Mouse (Mus musculus) G1E (cell line): Measurements from ENCODE around the gene Olfr195. TPM values are rescaled to one million over a fixed set of nuclear protein-coding genes. Genes with fewer than 3 reads are reported as not detected.

Experiments used
- ATAC-seq: 2 replicates; pipeline ENCODE4 v1.8.0; 2016; ENCODE audit warnings: mild to moderate bottlenecking; ENCODE audit not compliant: insufficient number of reproducible peaks, poor library complexity, low FRiP score, severe bottlenecking; ENCODE audit errors: extremely low read depth
- DNase-seq: peaks from one replicate; pipeline ENCODE4 v3.0.0; 2012; ENCODE audit warnings: low spot score
- H3K27me3 ChIP-seq: 2 replicates; pipeline ENCODE4 v1.6.1; 2012; ENCODE audit warnings: mild to moderate bottlenecking, low read length, inconsistent platforms; ENCODE audit not compliant: insufficient read depth
- H3K36me3 ChIP-seq: replicated peaks from 2 replicates; pipeline ENCODE3; 2012; ENCODE audit warnings: mild to moderate bottlenecking, inconsistent platforms
- H3K4me1 ChIP-seq: 2 replicates; pipeline ENCODE4 v1.6.1; 2012; ENCODE audit warnings: low read depth, low read length, inconsistent platforms, mixed read lengths; ENCODE audit not compliant: insufficient read depth
- H3K4me3 ChIP-seq: 2 replicates; pipeline ENCODE4 v1.5.1; 2012; ENCODE audit warnings: low read depth, mild to moderate bottlenecking, inconsistent platforms, low read length, moderate library complexity, mixed read lengths
- H3K9me3 ChIP-seq: replicated peaks from 2 replicates; pipeline ENCODE4 v1.6.1; 2012; ENCODE audit warnings: inconsistent platforms
- CTCF ChIP-seq: IDR thresholded peaks from 2 replicates; pipeline ENCODE4 v1.5.1; 2012; ENCODE audit warnings: low read depth, low read length, inconsistent platforms, mixed read lengths
- GATA1 ChIP-seq: IDR thresholded peaks from 2 replicates; pipeline ENCODE4 v1.6.1; 2012; ENCODE audit warnings: borderline replicate concordance, low read length, inconsistent platforms, mixed read lengths
- GATA2 ChIP-seq: IDR thresholded peaks from 2 replicates; pipeline ENCODE4 v1.6.1; 2012; ENCODE audit warnings: low read depth, low read length, inconsistent platforms, borderline replicate concordance
- POLR2AphosphoS5 ChIP-seq: IDR thresholded peaks from 2 replicates; pipeline ENCODE4 v1.6.1; 2012; ENCODE audit warnings: low read depth, low read length, inconsistent platforms; ENCODE audit not compliant: insufficient replicate concordance
- TAL1 ChIP-seq: conservative IDR thresholded peaks from 2 replicates; pipeline ENCODE4 v1.6.1; 2012; ENCODE audit warnings: low read depth, low read length, inconsistent platforms, mixed read lengths
- polyA plus RNA-seq: library from polyadenylated mRNA; stranded (reverse); fragments of >175 nt; gene quantifications from 2 replicates; pipeline ENCODE4 v1.2.3, GENCODE M21; 2012
- total RNA-seq, 2 experiments: library from RNA; stranded (forward) in 1 of 2; stranded (reverse) in 1 of 2; fragments of 200-1000 nt in 1 of 2; fragments of >200 nt in 1 of 2; fragmentation: Nextera tagmentation in 1 of 2; gene quantifications; 2 replicates each; pipeline ENCODE4 v1.2.3; 2014 to 2017

Olfr195 gene
- total and polyA plus RNA-seq, 3 experiments: 0.27 to 2.3 TPM; not detected in 1

DNA sequence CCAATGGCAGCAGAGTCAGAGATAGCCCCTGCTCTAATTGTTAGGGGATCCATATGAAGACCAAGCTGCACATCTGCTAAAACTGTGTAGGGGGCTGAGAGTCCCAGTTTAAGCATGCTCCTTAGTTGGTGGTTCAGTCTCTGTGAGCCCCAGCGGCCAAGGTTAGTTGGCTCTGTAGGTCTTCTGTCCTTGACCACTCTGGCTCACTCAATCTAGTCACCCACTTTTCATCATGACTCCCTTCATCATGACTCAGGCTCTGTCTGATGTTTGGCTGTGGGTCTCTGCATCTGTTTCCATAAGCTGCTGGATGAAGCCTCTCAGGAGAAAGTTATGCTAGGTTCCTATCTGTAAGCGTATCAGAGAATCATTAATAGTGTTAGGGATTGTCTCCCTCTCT, 5.2 kb downstream of the Olfr195 start:
- H3K4me1 ChIP-seq: no peaks in the 10 kb centered on the region
- no peaks in the 10 kb centered on the region for H3K36me3 ChIP-seq
- H3K4me3 ChIP-seq: no peak overlapping the region
- DNase-seq (no peak), ATAC-seq (no peak)
- TF ChIP-seq GATA1 (no peak), TAL1 (no peak), CTCF (no peak), POLR2AphosphoS5 (no peak), GATA2 (no peak)
- H3K9me3 ChIP-seq: no peaks in the 10 kb centered on the region
- H3K27me3 ChIP-seq: no peaks in the 10 kb centered on the region

DNA sequence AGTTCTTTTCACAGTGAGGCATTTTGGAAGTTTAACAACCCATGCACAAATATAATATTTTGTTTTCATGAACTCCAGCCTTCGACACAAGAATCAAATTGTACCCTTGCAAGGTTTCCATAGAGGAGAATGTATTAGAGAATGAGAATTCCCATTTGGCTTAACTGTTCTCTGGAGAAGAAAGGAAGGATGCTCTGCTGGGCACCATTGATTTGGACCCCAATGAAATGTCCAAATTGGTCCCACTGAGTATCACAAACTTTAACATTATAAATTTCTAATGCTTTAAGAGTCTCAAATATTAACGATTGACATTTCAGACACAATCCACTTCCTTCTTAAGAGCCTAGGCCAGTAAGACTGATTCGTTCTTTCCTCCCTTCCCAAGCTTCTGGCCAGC, 23.5 kb downstream of the Olfr195 start, which contains the start of gene Olfr196:
Gene Olfr196 (minus strand): TSS at position 101 of the 400 bp plus-strand sequence.
- peaks cover 3% of the 10 kb centered on the region; the same call in 1 of the 2 replicates for H3K9me3 ChIP-seq
- no peak for DNase-seq
- no peaks in the 10 kb centered on the region for H3K36me3 ChIP-seq
- no peak within 1 kb of the TSS for H3K4me3 ChIP-seq
- no peaks in the 10 kb centered on the region for H3K27me3 ChIP-seq
- no peaks in the 10 kb centered on the region for H3K4me1 ChIP-seq
- TF ChIP-seq CTCF (no peak), GATA2 (no peak), GATA1 (no peak), POLR2AphosphoS5 (no peak), TAL1 (no peak)
- ATAC-seq: no peak

Other genes starting within 250 kb of the Olfr195 start
- gene Olfr181, start 218.3 kb upstream of the Olfr195 start, total RNA-seq (2014; fragmentation: Nextera tagmentation): not detected in 2 replicates
- gene Olfr181, start 218.3 kb upstream of the Olfr195 start, total RNA-seq (2017): 0.16 and 0.58 TPM in 2 replicates
- gene Olfr181, start 218.3 kb upstream of the Olfr195 start, polyA plus RNA-seq: not detected in 2 replicates
- gene Olfr180, start 217.7 kb upstream of the Olfr195 start, total RNA-seq (2014; fragmentation: Nextera tagmentation): not detected in 2 replicates
- gene Olfr180, start 217.7 kb upstream of the Olfr195 start, total RNA-seq (2017): 0.22 TPM in 1 of 2 replicates, not detected in the other
- not detected in 2 replicates for gene Olfr180, start 217.7 kb upstream of the Olfr195 start, polyA plus RNA-seq
- gene Olfr183, start 151.7 kb upstream of the Olfr195 start, total RNA-seq (2014; fragmentation: Nextera tagmentation): 3.2 and 3.6 TPM in 2 replicates
- gene Olfr183, start 151.7 kb upstream of the Olfr195 start, total RNA-seq (2017): 1.4 and 1.6 TPM in 2 replicates
- not detected in 2 replicates for gene Olfr183, start 151.7 kb upstream of the Olfr195 start, polyA plus RNA-seq
- gene Olfr186, start 116.8 kb upstream of the Olfr195 start, total RNA-seq (2014; fragmentation: Nextera tagmentation): not detected in 2 replicates
- 0.22 and 0.23 TPM in 2 replicates for gene Olfr186, start 116.8 kb upstream of the Olfr195 start, total RNA-seq (2017)
- not detected in 2 replicates for gene Olfr186, start 116.8 kb upstream of the Olfr195 start, polyA plus RNA-seq
- not detected in 2 replicates for gene Olfr187, start 107.3 kb upstream of the Olfr195 start, total RNA-seq (2014; fragmentation: Nextera tagmentation)
- gene Olfr187, start 107.3 kb upstream of the Olfr195 start, total RNA-seq (2017): 0.12 TPM in 1 of 2 replicates, not detected in the other
- gene Olfr187, start 107.3 kb upstream of the Olfr195 start, polyA plus RNA-seq: not detected in 2 replicates
- gene Olfr190, start 69.0 kb upstream of the Olfr195 start, total RNA-seq (2014; fragmentation: Nextera tagmentation): not detected in 2 replicates
- 0.12 and 1.1 TPM in 2 replicates for gene Olfr190, start 69.0 kb upstream of the Olfr195 start, total RNA-seq (2017)
- gene Olfr190, start 69.0 kb upstream of the Olfr195 start, polyA plus RNA-seq: not detected in 2 replicates
- not detected in 2 replicates for gene Olfr191, start 57.2 kb upstream of the Olfr195 start, total RNA-seq (2014; fragmentation: Nextera tagmentation)
- gene Olfr191, start 57.2 kb upstream of the Olfr195 start, total RNA-seq (2017): 0.12 and 0.60 TPM in 2 replicates
- gene Olfr191, start 57.2 kb upstream of the Olfr195 start, polyA plus RNA-seq: not detected in 2 replicates
- not detected in 2 replicates for gene Olfr193, start 35.2 kb upstream of the Olfr195 start, total RNA-seq (2014; fragmentation: Nextera tagmentation)
- gene Olfr193, start 35.2 kb upstream of the Olfr195 start, total RNA-seq (2017): 0.55 TPM in 1 of 2 replicates, not detected in the other
- not detected in 2 replicates for gene Olfr193, start 35.2 kb upstream of the Olfr195 start, polyA plus RNA-seq
- not detected in 2 replicates for gene Olfr194, start 26.0 kb upstream of the Olfr195 start, total RNA-seq (2014; fragmentation: Nextera tagmentation)
- 0.55 TPM in 1 of 2 replicates, not detected in the other for gene Olfr194, start 26.0 kb upstream of the Olfr195 start, total RNA-seq (2017)
- not detected in 2 replicates for gene Olfr194, start 26.0 kb upstream of the Olfr195 start, polyA plus RNA-seq
- not detected in 2 replicates for gene Olfr196, start 23.4 kb downstream of the Olfr195 start, total RNA-seq (2014; fragmentation: Nextera tagmentation)
- not detected in 2 replicates for gene Olfr196, start 23.4 kb downstream of the Olfr195 start, total RNA-seq (2017)
- gene Olfr196, start 23.4 kb downstream of the Olfr195 start, polyA plus RNA-seq: not detected in 2 replicates
- not detected in 2 replicates for gene Olfr198, start 56.5 kb downstream of the Olfr195 start, total RNA-seq (2014; fragmentation: Nextera tagmentation)
- gene Olfr198, start 56.5 kb downstream of the Olfr195 start, total RNA-seq (2017): 0.12 TPM in 1 of 2 replicates, not detected in the other
- not detected in 2 replicates for gene Olfr198, start 56.5 kb downstream of the Olfr195 start, polyA plus RNA-seq
- gene Olfr199, start 72.7 kb downstream of the Olfr195 start, total RNA-seq (2014; fragmentation: Nextera tagmentation): not detected in 2 replicates
- 0.16 TPM in 1 of 2 replicates, not detected in the other for gene Olfr199, start 72.7 kb downstream of the Olfr195 start, total RNA-seq (2017)
- not detected in 2 replicates for gene Olfr199, start 72.7 kb downstream of the Olfr195 start, polyA plus RNA-seq
- gene Olfr201, start 125.6 kb downstream of the Olfr195 start, total RNA-seq (2014; fragmentation: Nextera tagmentation): 0.39 and 0.90 TPM in 2 replicates
- 0.46 and 0.55 TPM in 2 replicates for gene Olfr201, start 125.6 kb downstream of the Olfr195 start, total RNA-seq (2017)
- gene Olfr201, start 125.6 kb downstream of the Olfr195 start, polyA plus RNA-seq: 0.07 TPM in 1 of 2 replicates, not detected in the other
- gene Olfr202, start 139.7 kb downstream of the Olfr195 start, total RNA-seq (2014; fragmentation: Nextera tagmentation): not detected in 2 replicates
- not detected in 2 replicates for gene Olfr202, start 139.7 kb downstream of the Olfr195 start, total RNA-seq (2017)
- gene Olfr202, start 139.7 kb downstream of the Olfr195 start, polyA plus RNA-seq: not detected in 2 replicates
- not detected in 2 replicates for gene Olfr203, start 151.8 kb downstream of the Olfr195 start, total RNA-seq (2014; fragmentation: Nextera tagmentation)
- not detected in 2 replicates for gene Olfr203, start 151.8 kb downstream of the Olfr195 start, total RNA-seq (2017)
- not detected in 2 replicates for gene Olfr203, start 151.8 kb downstream of the Olfr195 start, polyA plus RNA-seq
- gene Olfr204, start 171.2 kb downstream of the Olfr195 start, total RNA-seq (2014; fragmentation: Nextera tagmentation): not detected in 2 replicates
- 0.05 and 0.12 TPM in 2 replicates for gene Olfr204, start 171.2 kb downstream of the Olfr195 start, total RNA-seq (2017)
- not detected in 2 replicates for gene Olfr204, start 171.2 kb downstream of the Olfr195 start, polyA plus RNA-seq
- gene Olfr205, start 184.1 kb downstream of the Olfr195 start, total RNA-seq (2014; fragmentation: Nextera tagmentation): not detected in 2 replicates
- not detected in 2 replicates for gene Olfr205, start 184.1 kb downstream of the Olfr195 start, total RNA-seq (2017)
- gene Olfr205, start 184.1 kb downstream of the Olfr195 start, polyA plus RNA-seq: not detected in 2 replicates
- gene Olfr206, start 202.2 kb downstream of the Olfr195 start, total RNA-seq (2014; fragmentation: Nextera tagmentation): not detected in 2 replicates
- 0.27 and 0.29 TPM in 2 replicates for gene Olfr206, start 202.2 kb downstream of the Olfr195 start, total RNA-seq (2017)
- not detected in 2 replicates for gene Olfr206, start 202.2 kb downstream of the Olfr195 start, polyA plus RNA-seq
- not detected in 2 replicates for gene Olfr209, start 216.9 kb downstream of the Olfr195 start, total RNA-seq (2014; fragmentation: Nextera tagmentation)
- gene Olfr209, start 216.9 kb downstream of the Olfr195 start, total RNA-seq (2017): 0.16 TPM in 1 of 2 replicates, not detected in the other
- gene Olfr209, start 216.9 kb downstream of the Olfr195 start, polyA plus RNA-seq: not detected in 2 replicates